Mouse (Mus musculus) CH12.LX (cell line): ENCODE results near the gene Esr2. TPM values are rescaled to one million over a fixed set of nuclear protein-coding genes. Genes with fewer than 3 reads are reported as not detected.

Source experiments
- DNase-seq: peaks from one replicate; pipeline ENCODE4 v3.0.0-alpha.2; 2013; ENCODE audit errors: extremely low read depth
- H3K27ac ChIP-seq: 2 replicates; pipeline ENCODE4 v1.5.1; 2012; ENCODE audit warnings: low read depth, mild to moderate bottlenecking, control low read depth, moderate library complexity; ENCODE audit not compliant: insufficient read depth
- H3K27me3 ChIP-seq: replicated peaks from 2 replicates; pipeline ENCODE3; 2012; ENCODE audit warnings: inconsistent platforms
- H3K36me3 ChIP-seq, 2 experiments: replicated peaks in 1 of 2; 2 replicates each; pipeline versions ENCODE3 to v1.6.1; 2012; ENCODE audit warnings: inconsistent platforms in 1 of 2, low read length in 1 of 2, mild to moderate bottlenecking in 1 of 2, mixed read lengths in 1 of 2, moderate library complexity in 1 of 2; ENCODE audit not compliant: control insufficient read depth in 1 of 2, insufficient read depth in 1 of 2
- H3K4me1 ChIP-seq, 2 experiments: 2 replicates each; pipeline ENCODE4 v1.6.1; 2012; ENCODE audit warnings: inconsistent platforms in 1 of 2, moderate library complexity in 1 of 2; ENCODE audit not compliant: insufficient read depth in 2 of 2, control insufficient read depth in 1 of 2
- H3K4me2 ChIP-seq: 2 replicates; pipeline ENCODE4 v1.6.1; 2012; ENCODE audit warnings: low read depth, mild to moderate bottlenecking, control low read depth; ENCODE audit not compliant: poor library complexity, insufficient read depth, severe bottlenecking
- H3K4me3 ChIP-seq, 3 experiments: fragments of 150-350 bp in 1 of 3; sonication (generic) in 1 of 3; replicated peaks in 1 of 3; 2 replicates each; pipeline versions ENCODE3 to v1.5.1; 2011 to 2012; ENCODE audit warnings: low read depth in 2 of 3, low read length in 2 of 3, mild to moderate bottlenecking in 2 of 3, moderate library complexity in 2 of 3, control low read depth in 1 of 3, improper control_type of control experiment in 1 of 3, inconsistent platforms in 1 of 3, mixed read lengths in 1 of 3; ENCODE audit not compliant: poor library complexity in 1 of 3
- H3K79me2 ChIP-seq: replicated peaks from 2 replicates; pipeline ENCODE4 v1.6.1; 2012; ENCODE audit warnings: mild to moderate bottlenecking, moderate library complexity; ENCODE audit not compliant: control insufficient read depth, poor library complexity, insufficient read depth, severe bottlenecking; ENCODE audit errors: extremely low read depth
- H3K9ac ChIP-seq: 2 replicates; pipeline ENCODE4 v1.6.1; 2012; ENCODE audit warnings: low read depth, mild to moderate bottlenecking, control low read depth, moderate library complexity; ENCODE audit not compliant: insufficient read depth
- H3K9me3 ChIP-seq: replicated peaks from 2 replicates; pipeline ENCODE3; 2012; ENCODE audit warnings: low read length, inconsistent platforms, mixed read lengths
- BHLHE40 ChIP-seq: IDR thresholded peaks from 2 replicates; pipeline ENCODE4 v1.6.1; 2011; ENCODE audit warnings: mild to moderate bottlenecking, low read depth, low read length, improper control_type of control experiment
- CHD1 ChIP-seq: IDR thresholded peaks from 2 replicates; pipeline ENCODE4 v1.6.1; 2012; ENCODE audit warnings: low read depth, low read length, improper control_type of control experiment, inconsistent platforms
- E2F4 ChIP-seq: IDR thresholded peaks from 2 replicates; pipeline ENCODE4 v1.6.1; 2011; ENCODE audit warnings: low read depth, low read length, improper control_type of control experiment; ENCODE audit not compliant: insufficient replicate concordance
- HCFC1 ChIP-seq: IDR thresholded peaks from 2 replicates; pipeline ENCODE4 v1.6.1; 2012; ENCODE audit warnings: low read depth, mild to moderate bottlenecking, inconsistent platforms, low read length, improper control_type of control experiment
- IRF4 ChIP-seq: IDR thresholded peaks from 2 replicates; pipeline ENCODE4 v1.6.1; 2014; ENCODE audit warnings: low read depth, mild to moderate bottlenecking, inconsistent platforms, low read length, improper control_type of control experiment
- JUN ChIP-seq: IDR thresholded peaks from 2 replicates; pipeline ENCODE4 v1.6.1; 2011; ENCODE audit warnings: low read depth, mild to moderate bottlenecking, low read length, improper control_type of control experiment, moderate library complexity; ENCODE audit not compliant: insufficient read depth
- JUND ChIP-seq: conservative IDR thresholded peaks from 2 replicates; pipeline ENCODE4 v1.6.1; 2011; ENCODE audit warnings: low read depth, low read length, improper control_type of control experiment
- KAT2A ChIP-seq: IDR thresholded peaks from 2 replicates; pipeline ENCODE4 v1.6.1; 2012; ENCODE audit warnings: low read length, improper control_type of control experiment, inconsistent platforms; ENCODE audit not compliant: insufficient replicate concordance
- MAX ChIP-seq: IDR thresholded peaks from 2 replicates; pipeline ENCODE4 v1.6.1; 2011; ENCODE audit warnings: low read length, improper control_type of control experiment
- MAZ ChIP-seq: IDR thresholded peaks from 2 replicates; pipeline ENCODE4 v1.6.1; 2012; ENCODE audit warnings: low read depth, mild to moderate bottlenecking, inconsistent platforms, low read length, improper control_type of control experiment, moderate library complexity
- MEF2A ChIP-seq: IDR thresholded peaks from 2 replicates; pipeline ENCODE4 v1.6.1; 2014; ENCODE audit warnings: low read depth, mild to moderate bottlenecking, inconsistent platforms, low read length, improper control_type of control experiment, borderline replicate concordance
- MXI1 ChIP-seq: IDR thresholded peaks from 2 replicates; pipeline ENCODE4 v1.6.1; 2011; ENCODE audit warnings: mild to moderate bottlenecking, low read depth, low read length, improper control_type of control experiment
- MYC ChIP-seq: IDR thresholded peaks from 2 replicates; pipeline ENCODE4 v1.6.1; 2011; ENCODE audit warnings: low read depth, mild to moderate bottlenecking, improper control_type of control experiment, low read length
- NELFE ChIP-seq: IDR thresholded peaks from 2 replicates; pipeline ENCODE4 v1.6.1; 2011; ENCODE audit warnings: low read depth, low read length, improper control_type of control experiment
- NRF1 ChIP-seq: IDR thresholded peaks from 2 replicates; pipeline ENCODE4 v1.6.1; 2014; ENCODE audit warnings: low read depth, mild to moderate bottlenecking, inconsistent platforms, low read length, improper control_type of control experiment, moderate library complexity
- POLR2AphosphoS2 ChIP-seq: IDR thresholded peaks from 2 replicates; pipeline ENCODE4 v1.6.1; 2011; ENCODE audit warnings: low read depth, low read length, improper control_type of control experiment
- SIN3A ChIP-seq: IDR thresholded peaks from 2 replicates; pipeline ENCODE4 v1.6.1; 2012; ENCODE audit warnings: low read length, improper control_type of control experiment, inconsistent platforms
- SMC3 ChIP-seq: IDR thresholded peaks from 2 replicates; pipeline ENCODE4 v1.6.1; 2011; ENCODE audit warnings: low read depth, low read length, improper control_type of control experiment
- TCF12 ChIP-seq: IDR thresholded peaks from 2 replicates; pipeline ENCODE4 v1.6.1; 2014; ENCODE audit warnings: low read depth, mild to moderate bottlenecking, inconsistent platforms, low read length, improper control_type of control experiment
- UBTF ChIP-seq: IDR thresholded peaks from 2 replicates; pipeline ENCODE4 v1.6.1; 2012; ENCODE audit warnings: low read depth, mild to moderate bottlenecking, inconsistent platforms, low read length, improper control_type of control experiment, moderate library complexity
- USF1 ChIP-seq: IDR thresholded peaks from 2 replicates; pipeline ENCODE4 v1.6.1; 2014; ENCODE audit warnings: low read depth, mild to moderate bottlenecking, inconsistent platforms, low read length, improper control_type of control experiment
- USF2 ChIP-seq: conservative IDR thresholded peaks from 2 replicates; pipeline ENCODE4 v1.6.1; 2011; ENCODE audit warnings: low read depth, low read length, improper control_type of control experiment
- ZC3H11A ChIP-seq: IDR thresholded peaks from 2 replicates; pipeline ENCODE4 v1.6.1; 2012; ENCODE audit warnings: low read depth, mild to moderate bottlenecking, inconsistent platforms, low read length, improper control_type of control experiment
- ZKSCAN1 ChIP-seq: IDR thresholded peaks from 2 replicates; pipeline ENCODE4 v1.6.1; 2012; ENCODE audit warnings: low read depth, inconsistent platforms, low read length, improper control_type of control experiment, borderline replicate concordance
- ZMIZ1 ChIP-seq: IDR thresholded peaks from 2 replicates; pipeline ENCODE4 v1.6.1; 2012; ENCODE audit warnings: low read depth, mild to moderate bottlenecking, inconsistent platforms, low read length, improper control_type of control experiment
- ZNF384 ChIP-seq: IDR thresholded peaks from 2 replicates; pipeline ENCODE4 v1.6.1; 2012; ENCODE audit warnings: low read depth, low read length, improper control_type of control experiment, inconsistent platforms
- dilution Hi-C: fragments of 300-500 bp; cut with MboI; formaldehyde crosslinking; loops from 2 replicates; pipeline ENCODE4 v1.14.3; 2020; ENCODE audit warnings: low sequenced_read_pairs; ENCODE audit not compliant: extremely low pct_unique_long_range_greater_than_20kb, extremely low pct_ligation_motif_present
- in situ Hi-C: fragments of 300-500 bp; cut with MboI; formaldehyde crosslinking; loops from 3 replicates; pipeline ENCODE4 v1.14.3; 2019; ENCODE audit warnings: low sequenced_read_pairs, low pct_ligation_motif_present, low pct_unique_long_range_greater_than_20kb, mixed read lengths
- polyA plus RNA-seq: library from polyadenylated mRNA; unstranded; fragments of >175 nt; gene quantifications from 2 replicates; pipeline ENCODE4 v1.2.1, GENCODE M21; 2012; ENCODE audit warnings: low read depth; ENCODE audit not compliant: insufficient read length
- total RNA-seq, 2 experiments: library from RNA; depleted of rRNA; stranded (reverse); fragments of 300-350 nt in 1 of 2; fragments of >200 nt in 1 of 2; gene quantifications; 2 replicates each; pipeline ENCODE4 v1.2.3; 2012 to 2014

The Esr2 gene
- total and polyA plus RNA-seq, 3 experiments, result 0.04 TPM; not detected in 2

DNA sequence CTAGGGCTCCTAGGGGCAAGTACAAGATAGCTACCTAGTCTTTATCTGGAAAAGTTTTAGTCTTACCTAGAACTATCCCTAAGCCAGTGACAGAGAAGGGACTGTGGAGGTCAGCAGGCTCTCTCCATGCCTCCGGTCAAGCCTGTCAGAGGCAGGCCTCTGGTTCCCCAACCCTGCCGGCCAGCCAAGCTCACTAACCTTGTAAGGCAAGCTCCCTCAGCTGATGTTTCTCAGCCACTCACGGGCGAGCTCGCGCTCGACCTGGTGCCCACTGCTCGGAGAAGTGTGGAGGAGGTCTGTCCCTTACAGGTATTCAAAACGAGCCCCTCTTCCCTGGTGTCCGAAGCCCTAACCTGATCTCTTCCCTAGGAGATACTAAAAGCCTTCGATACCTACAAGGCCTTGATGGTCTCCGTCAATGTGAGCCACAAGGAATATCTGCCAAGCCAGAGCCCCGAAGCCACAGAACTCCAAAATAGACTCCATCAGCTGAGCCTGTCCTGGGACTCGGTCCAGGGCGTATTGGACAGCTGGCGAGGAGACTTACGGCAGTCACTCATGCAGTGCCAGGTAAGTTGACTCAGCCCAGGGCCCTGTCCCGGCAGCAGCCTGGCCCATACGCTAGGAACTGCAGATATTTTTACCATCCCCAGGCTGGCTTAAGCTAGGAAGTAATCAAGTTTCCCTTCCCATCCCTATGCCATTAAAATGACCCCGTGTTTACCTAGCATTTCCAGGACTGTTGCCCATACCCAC, 72.3 kb downstream of the Esr2 start:
- Histone ChIP-seq H3K36me3 (peaks cover 0 to 77% of the 10 kb centered on the region in 2 experiments), H3K9me3 (no peaks in the 10 kb centered on the region), H3K4me3 (no peak overlapping the region), H3K4me2 (no peak overlapping the region), H3K9ac (no peak overlapping the region), H3K79me2 (no peaks in the 10 kb centered on the region), H3K27ac (no peak overlapping the region), H3K4me1 (peaks cover 8 to 17% of the 10 kb centered on the region in 2 experiments; a peak in 3 of 4 replicates), H3K27me3 (no peaks in the 10 kb centered on the region)
- in situ Hi-C loops (no loop called here), dilution Hi-C loops (no loop called here)
- no peak for DNase-seq
- TF ChIP-seq ZKSCAN1, result no peak
- TF ChIP-seq SIN3A, result no peak
- TF ChIP-seq KAT2A, result no peak
- no peak for TF ChIP-seq MAZ
- TF ChIP-seq NRF1, result no peak
- no peak for TF ChIP-seq TCF12
- TF ChIP-seq MYC, result no peak
- no peak for TF ChIP-seq UBTF
- TF ChIP-seq MEF2A, result no peak
- no peak for TF ChIP-seq BHLHE40
- no peak for TF ChIP-seq USF2
- TF ChIP-seq NELFE, result no peak

GRCm38 (mm10) chr12:76102621-76103020, 74.4 kb downstream of the Esr2 start:
- in situ Hi-C loops, result no loop called here
- Histone ChIP-seq H3K36me3 (peaks cover 0 to 84% of the 10 kb centered on the region in 2 experiments), H3K27ac (no peak overlapping the region)

More at GRCm38 (mm10) chr12:76102621-76103020, 74.4 kb downstream of the Esr2 start:
- Histone ChIP-seq H3K4me2 (no peak overlapping the region), H3K27me3 (no peaks in the 10 kb centered on the region), H3K4me1 (0 out of 4 replicates have a peak, but pooled peaks cover 0 to 3% of the 10 kb centered on the region in 2 experiments), H3K4me3 (no peak overlapping the region), H3K79me2 (no peaks in the 10 kb centered on the region), H3K9ac (no peak overlapping the region), H3K9me3 (no peaks in the 10 kb centered on the region)
- TF ChIP-seq IRF4 (no peak), MEF2A (no peak), SMC3 (no peak), NRF1 (no peak), MAX (no peak), JUND (no peak), ZMIZ1 (no peak), E2F4 (no peak), USF1 (no peak), HCFC1 (no peak), ZNF384 (no peak), JUN (no peak), CHD1 (no peak), MYC (no peak), MXI1 (no peak), ZC3H11A (no peak), USF2 (no peak), POLR2AphosphoS2 (no peak)
- DNase-seq, result no peak
- dilution Hi-C loops, result no loop called here
